Mouse (Mus musculus) neural tube, embryonic 12.5 days (tissue): ENCODE measurements around the gene Cym. TPM values are rescaled to one million over a fixed set of nuclear protein-coding genes. Genes with fewer than 3 reads are reported as not detected.

Experiments used
- ATAC-seq: fragments of 200-750 bp; cut with Nextera tagmentation; 2 replicates; pipeline ENCODE4 v1.8.0; 2017; ENCODE audit warnings: low read depth, mild to moderate bottlenecking, moderate TSS enrichment, moderate library complexity; ENCODE audit not compliant: low FRiP score
- H3K27ac ChIP-seq: fragments of 300-500 bp; sonication (generic); 2 replicates; pipeline ENCODE4 v1.5.1; 2016
- H3K27me3 ChIP-seq: fragments of 300-500 bp; sonication (generic); replicated peaks from 2 replicates; pipeline ENCODE4 v1.6.1; 2016; ENCODE audit warnings: mild to moderate bottlenecking
- H3K36me3 ChIP-seq: fragments of 300-500 bp; sonication (generic); 2 replicates; pipeline ENCODE4 v1.6.1; 2016; ENCODE audit warnings: mild to moderate bottlenecking
- H3K4me1 ChIP-seq: fragments of 300-500 bp; sonication (generic); 2 replicates; pipeline ENCODE4 v1.6.1; 2016
- H3K4me2 ChIP-seq: fragments of 300-500 bp; sonication (generic); replicated peaks from 2 replicates; pipeline ENCODE4 v1.6.1; 2016; ENCODE audit warnings: mild to moderate bottlenecking
- H3K4me3 ChIP-seq: fragments of 300-500 bp; sonication (generic); 2 replicates; pipeline ENCODE4 v1.5.1; 2016
- H3K9ac ChIP-seq: fragments of 300-500 bp; sonication (generic); 2 replicates; pipeline ENCODE4 v1.6.1; 2016; ENCODE audit warnings: mild to moderate bottlenecking
- H3K9me3 ChIP-seq: fragments of 300-500 bp; sonication (generic); 2 replicates; pipeline ENCODE4 v1.6.1; 2016; ENCODE audit warnings: mild to moderate bottlenecking
- WGBS: fragments of 180-500 bp; shearing (Covaris S2); methylation state at CpG from one replicate; pipeline ENCODE4 v1.1.7; 2016; 5-methylcytosine and 5-hydroxymethylcytosine counted together
- polyA plus RNA-seq: library from polyadenylated mRNA; unstranded; fragments of >200 nt; fragmentation: Nextera tagmentation; extraction: Ambion mirVana; gene quantifications from 2 replicates; pipeline ENCODE4 v1.2.1, GENCODE M21; 2016

Gene Cym
- polyA plus RNA-seq: not detected in 2 replicates

- no peaks in the 10 kb centered on the region for H3K4me1 ChIP-seq
- whole genome bisulfite sequencing: 85% methylated on average over 10 of the region's 10 CpGs
- no peaks in the 10 kb centered on the region for H3K27me3 ChIP-seq
- H3K9me3 ChIP-seq: no peaks in the 10 kb centered on the region
- H3K4me2 ChIP-seq: no peak within 1 kb of the TSS
- ATAC-seq: no peak
- H3K4me3 ChIP-seq: no peak within 1 kb of the TSS
- no peak within 1 kb of the TSS for H3K9ac ChIP-seq
- H3K36me3 ChIP-seq: no peaks in the 10 kb centered on the region
- no peak within 1 kb of the TSS for H3K27ac ChIP-seq
These were observed at the start of gene Cym for GRCm38 (mm10) chr3:107221608-107222007. Cym (minus strand) TSS chr3:107221732.

DNA sequence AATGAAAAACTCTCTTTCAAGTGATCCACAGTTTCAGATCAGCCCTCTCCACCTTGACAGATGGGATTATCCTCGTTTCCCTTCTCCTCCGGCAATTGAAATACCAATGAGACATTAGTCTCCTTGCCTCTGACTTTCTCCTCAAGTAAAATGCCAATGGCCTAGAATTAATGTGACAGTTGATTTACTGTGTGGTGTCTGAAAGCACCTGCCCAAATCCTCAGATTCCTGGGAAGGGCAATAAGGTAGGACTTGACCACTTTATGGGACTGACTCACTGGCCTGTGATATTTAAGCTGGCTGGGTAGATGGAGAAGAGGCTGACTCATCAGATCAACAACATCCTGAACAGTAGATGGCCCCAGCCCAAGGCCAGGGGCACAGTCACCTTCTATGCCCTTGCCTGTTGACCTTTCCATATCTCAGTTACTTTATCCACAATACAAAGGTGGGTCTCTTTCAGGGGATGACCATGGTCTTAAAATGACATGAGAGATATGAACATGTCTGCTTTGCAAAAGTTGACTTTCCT is 45.3 kb upstream of the Cym start:
- ATAC-seq: no peak
- Histone ChIP-seq H3K4me2 (no peak overlapping the region), H3K4me3 (no peak overlapping the region), H3K27me3 (no peaks in the 10 kb centered on the region), H3K36me3 (no peaks in the 10 kb centered on the region), H3K4me1 (peaks cover under 1% of the 10 kb centered on the region), H3K27ac (no peak overlapping the region), H3K9me3 (no peaks in the 10 kb centered on the region), H3K9ac (no peak overlapping the region)
- WGBS: 69% methylated on average over 2 of the region's 2 CpGs

DNA sequence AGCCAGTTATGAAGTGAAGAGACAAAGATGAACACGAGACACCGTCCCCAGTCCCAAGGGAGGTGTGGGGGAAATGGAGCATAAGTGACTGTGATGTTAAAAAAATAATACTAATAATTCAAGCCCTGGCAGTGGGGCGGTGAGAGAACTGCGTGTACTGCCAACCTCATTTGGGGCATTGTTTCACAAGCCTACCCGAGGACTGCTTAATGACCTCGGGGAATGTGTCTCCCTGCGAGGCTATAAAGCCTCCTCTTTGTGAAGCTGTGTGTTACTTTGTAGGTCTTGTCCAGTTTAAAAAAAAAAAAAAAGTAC is 40.3 kb upstream of the Cym start:
- Histone ChIP-seq H3K4me1 (peaks cover 18% of the 10 kb centered on the region), H3K4me2 (0 out of 2 replicates have a peak overlapping the region, but pooled peaks have one; percentile 4), H3K27me3 (no peaks in the 10 kb centered on the region), H3K9ac (no peak overlapping the region), H3K4me3 (no peak overlapping the region), H3K27ac (no peak overlapping the region), H3K36me3 (no peaks in the 10 kb centered on the region), H3K9me3 (no peaks in the 10 kb centered on the region)
- peak; percentile 72 for ATAC-seq
- 14% methylated on average over 7 of the region's 7 CpGs for WGBS

DNA sequence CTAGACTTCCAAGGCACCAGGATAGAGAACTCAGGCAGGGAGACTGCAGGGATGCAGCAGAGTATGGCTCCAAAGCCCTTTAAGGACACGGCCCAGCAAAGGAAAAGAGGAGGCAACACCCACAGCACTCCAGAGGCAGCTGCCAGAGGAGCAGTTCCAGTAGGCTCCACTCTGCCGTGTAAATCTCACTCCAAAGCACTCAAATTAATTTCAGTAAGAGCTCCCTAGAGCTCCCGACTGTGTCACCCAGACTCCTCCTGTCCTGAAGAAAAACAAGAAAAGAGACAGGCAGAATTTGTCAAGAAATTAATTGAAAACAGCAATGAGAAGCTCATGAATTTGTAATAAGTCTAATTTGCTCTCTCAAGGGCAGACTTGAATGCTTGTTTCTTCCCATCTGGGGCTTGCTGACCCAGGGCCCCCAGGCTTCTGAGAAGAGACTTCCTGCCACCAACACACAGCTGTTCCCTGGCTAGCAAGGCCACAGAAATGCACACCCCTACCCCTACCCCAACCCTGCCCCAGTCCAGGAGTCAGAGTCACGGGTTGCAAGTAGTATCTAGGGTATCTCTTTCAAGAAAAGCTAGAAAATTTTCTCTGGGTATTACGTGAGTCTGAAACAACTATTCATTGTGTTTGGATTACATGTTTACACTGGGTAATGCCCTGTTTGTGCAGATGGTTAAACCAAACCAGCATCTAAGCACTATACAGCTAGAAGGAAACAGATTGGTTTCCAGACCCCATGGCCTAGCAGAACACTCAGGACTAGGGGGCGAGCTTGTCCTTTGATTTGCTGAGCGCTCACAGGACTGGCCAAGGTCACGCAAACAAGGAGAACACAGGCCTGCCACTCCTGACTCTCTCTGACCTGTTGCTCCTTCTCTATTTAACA is 39.7 kb upstream of the Cym start:
- Histone ChIP-seq H3K27ac (peak overlapping the region; percentile 16; the same call in 1 of the 2 replicates), H3K9ac (no peak overlapping the region), H3K4me1 (peaks cover 22% of the 10 kb centered on the region), H3K36me3 (no peaks in the 10 kb centered on the region), H3K27me3 (no peaks in the 10 kb centered on the region), H3K4me2 (0 out of 2 replicates have a peak overlapping the region, but pooled peaks have one; percentile 4), H3K9me3 (no peaks in the 10 kb centered on the region), H3K4me3 (no peak overlapping the region)
- 43% methylated on average over 8 of the region's 8 CpGs for WGBS
- ATAC-seq: peak; percentile 74

GRCm38 (mm10) chr3:107257924-107258323 is 36.4 kb upstream of the Cym start:
- ATAC-seq: no peak
- Histone ChIP-seq H3K9ac (no peak overlapping the region), H3K4me2 (no peak overlapping the region), H3K27me3 (no peaks in the 10 kb centered on the region), H3K36me3 (no peaks in the 10 kb centered on the region), H3K4me1 (peaks cover 22% of the 10 kb centered on the region), H3K9me3 (no peaks in the 10 kb centered on the region), H3K4me3 (no peak overlapping the region), H3K27ac (no peak overlapping the region)
- 74% methylated on average over 5 of the region's 5 CpGs for WGBS

- H3K9ac ChIP-seq: no peak overlapping the region
- peaks cover 21% of the 10 kb centered on the region for H3K4me1 ChIP-seq
- no peak overlapping the region for H3K4me3 ChIP-seq
- no peaks in the 10 kb centered on the region for H3K36me3 ChIP-seq
- 54% methylated on average over 7 of the region's 7 CpGs for WGBS
- H3K9me3 ChIP-seq: no peaks in the 10 kb centered on the region
- H3K27me3 ChIP-seq: no peaks in the 10 kb centered on the region
- H3K4me2 ChIP-seq: no peak overlapping the region
- no peak overlapping the region for H3K27ac ChIP-seq
- ATAC-seq: peak; percentile 65
These were observed 35.2 kb upstream of the Cym start for GRCm38 (mm10) chr3:107256724-107257123.

- Histone ChIP-seq H3K4me1 (peaks cover 14% of the 10 kb centered on the region), H3K4me3 (no peak overlapping the region), H3K4me2 (no peak overlapping the region), H3K9ac (no peak overlapping the region), H3K9me3 (no peaks in the 10 kb centered on the region), H3K27me3 (no peaks in the 10 kb centered on the region), H3K36me3 (no peaks in the 10 kb centered on the region), H3K27ac (no peak overlapping the region)
- 85% methylated on average over 3 of the region's 3 CpGs for WGBS
- no peak for ATAC-seq
These were observed 34.5 kb upstream of the Cym start for GRCm38 (mm10) chr3:107255992-107256391.

- 88% methylated on average over 5 of the region's 5 CpGs for WGBS
- Histone ChIP-seq H3K4me1 (peaks cover 8% of the 10 kb centered on the region), H3K4me3 (no peak overlapping the region), H3K27me3 (no peaks in the 10 kb centered on the region), H3K36me3 (no peaks in the 10 kb centered on the region), H3K9me3 (no peaks in the 10 kb centered on the region), H3K27ac (no peak overlapping the region), H3K4me2 (no peak overlapping the region), H3K9ac (no peak overlapping the region)
- no peak for ATAC-seq
These were observed 32.4 kb upstream of the Cym start for GRCm38 (mm10) chr3:107253925-107254324.

DNA sequence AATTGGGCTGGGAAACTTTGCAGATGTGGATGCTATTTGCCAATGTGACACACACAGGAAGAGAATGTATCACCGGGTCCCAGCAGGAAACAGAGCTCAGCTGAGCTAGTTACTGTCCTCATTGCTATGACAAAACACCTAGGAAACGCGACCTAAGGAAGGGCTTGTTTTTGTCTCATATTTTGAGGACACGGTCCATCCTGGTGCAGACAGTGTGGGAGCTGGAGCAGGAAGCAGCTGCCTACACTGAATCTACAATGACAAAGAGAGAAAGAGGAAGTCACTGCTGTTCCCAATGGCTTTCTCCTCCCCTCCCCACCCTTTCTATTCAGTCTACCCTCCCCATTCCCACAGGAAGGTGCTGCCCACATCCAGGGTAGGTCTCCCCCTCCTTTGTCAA is 30.5 kb upstream of the Cym start:
- Histone ChIP-seq H3K27ac (no peak overlapping the region), H3K4me2 (no peak overlapping the region), H3K27me3 (no peaks in the 10 kb centered on the region), H3K36me3 (no peaks in the 10 kb centered on the region), H3K9ac (no peak overlapping the region), H3K9me3 (no peaks in the 10 kb centered on the region), H3K4me1 (peaks cover 5% of the 10 kb centered on the region; the same call in 1 of the 2 replicates), H3K4me3 (no peak overlapping the region)
- ATAC-seq: no peak
- WGBS: 76% methylated on average over 4 of the region's 4 CpGs

GRCm38 (mm10) chr3:107250320-107250719 is 28.8 kb upstream of the Cym start:
- WGBS: 65% methylated on average over 2 of the region's 2 CpGs
- H3K36me3 ChIP-seq: no peaks in the 10 kb centered on the region
- no peak for ATAC-seq
- H3K4me3 ChIP-seq: no peak overlapping the region
- no peaks in the 10 kb centered on the region for H3K27me3 ChIP-seq
- H3K4me2 ChIP-seq: no peak overlapping the region
- no peaks in the 10 kb centered on the region for H3K4me1 ChIP-seq
- no peak overlapping the region for H3K9ac ChIP-seq
- H3K9me3 ChIP-seq: no peaks in the 10 kb centered on the region
- H3K27ac ChIP-seq: no peak overlapping the region

- ATAC-seq: no peak
- Histone ChIP-seq H3K27me3 (no peaks in the 10 kb centered on the region), H3K27ac (no peak overlapping the region), H3K4me1 (no peaks in the 10 kb centered on the region), H3K4me2 (no peak overlapping the region), H3K9ac (no peak overlapping the region), H3K9me3 (no peaks in the 10 kb centered on the region), H3K4me3 (no peak overlapping the region), H3K36me3 (no peaks in the 10 kb centered on the region)
- 71% methylated on average over 3 of the region's 3 CpGs for WGBS
These were observed 27.5 kb upstream of the Cym start for GRCm38 (mm10) chr3:107249042-107249441.

- no peaks in the 10 kb centered on the region for H3K36me3 ChIP-seq
- H3K9me3 ChIP-seq: no peaks in the 10 kb centered on the region
- no peak overlapping the region for H3K4me2 ChIP-seq
- H3K4me1 ChIP-seq: no peaks in the 10 kb centered on the region
- 83% methylated on average over 6 of the region's 6 CpGs for WGBS
- no peaks in the 10 kb centered on the region for H3K27me3 ChIP-seq
- no peak for ATAC-seq
- no peak overlapping the region for H3K9ac ChIP-seq
- H3K27ac ChIP-seq: no peak overlapping the region
- no peak overlapping the region for H3K4me3 ChIP-seq
These were observed 25.3 kb upstream of the Cym start for GRCm38 (mm10) chr3:107246876-107247275.
